Mouse (Mus musculus): Measurements from ENCODE around the gene Ctnnd2. TPM values are rescaled to one million over a fixed set of nuclear protein-coding genes. Genes with fewer than 3 reads are reported as not detected.

The Ctnnd2 gene
- polyA plus RNA-seq, 1 experiment from 2014 or later = 3.3 TPM

DNA sequence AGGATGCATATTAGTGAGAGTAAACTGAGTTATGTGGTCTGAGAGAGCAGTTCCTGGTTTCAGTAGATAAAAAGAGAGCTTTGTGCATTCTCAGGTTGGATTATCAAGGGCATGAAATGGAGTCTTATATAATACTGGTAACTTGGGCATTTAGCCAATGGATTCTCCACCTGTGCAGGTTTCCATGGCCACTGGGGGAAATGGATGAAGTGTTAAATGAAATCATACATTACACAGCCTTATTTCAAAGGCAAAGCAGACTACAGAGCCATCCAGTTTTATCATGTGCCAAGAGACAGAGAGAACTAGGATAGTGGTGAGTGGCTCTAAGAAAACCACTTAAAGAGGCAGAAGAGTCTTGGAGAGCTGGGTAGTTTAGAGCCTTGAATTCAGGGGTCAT is 18.5 kb downstream of the Ctnnd2 start:
- ATAC-seq (ENCODE audit: insufficient number of reproducible peaks, insufficient read depth, low FRiP score, low TSS enrichment, low read depth) = no peak
- Histone ChIP-seq H3K4me1 (replicated peaks) (no peaks in the 10 kb centered on the region), H3K9ac (replicated peaks) (no peak overlapping the region), H3K9me3 (no peaks in the 10 kb centered on the region), H3K4me2 (no peak overlapping the region), H3K27me3 (no peaks in the 10 kb centered on the region), H3K27ac (no peak overlapping the region), H3K36me3 (no peaks in the 10 kb centered on the region), H3K4me3 (replicated peaks) (no peak overlapping the region)

- ATAC-seq (ENCODE audit: insufficient number of reproducible peaks, insufficient read depth, low FRiP score, low TSS enrichment, low read depth) = no peak
- H3K36me3 ChIP-seq = no peaks in the 10 kb centered on the region
- no peak overlapping the region for H3K4me2 ChIP-seq
- no peak overlapping the region for H3K4me3 ChIP-seq (replicated peaks)
- H3K4me1 ChIP-seq (replicated peaks) = no peaks in the 10 kb centered on the region
- no peak overlapping the region for H3K9ac ChIP-seq (replicated peaks)
- no peaks in the 10 kb centered on the region for H3K27me3 ChIP-seq
- H3K27ac ChIP-seq = no peak overlapping the region
- H3K9me3 ChIP-seq = no peaks in the 10 kb centered on the region
- WGBS = 61% methylated on average over 5 of the region's 5 CpGs
Measured at GRCm38 (mm10) chr15:30191931-30192668, 19.7 kb downstream of the Ctnnd2 start.

DNA sequence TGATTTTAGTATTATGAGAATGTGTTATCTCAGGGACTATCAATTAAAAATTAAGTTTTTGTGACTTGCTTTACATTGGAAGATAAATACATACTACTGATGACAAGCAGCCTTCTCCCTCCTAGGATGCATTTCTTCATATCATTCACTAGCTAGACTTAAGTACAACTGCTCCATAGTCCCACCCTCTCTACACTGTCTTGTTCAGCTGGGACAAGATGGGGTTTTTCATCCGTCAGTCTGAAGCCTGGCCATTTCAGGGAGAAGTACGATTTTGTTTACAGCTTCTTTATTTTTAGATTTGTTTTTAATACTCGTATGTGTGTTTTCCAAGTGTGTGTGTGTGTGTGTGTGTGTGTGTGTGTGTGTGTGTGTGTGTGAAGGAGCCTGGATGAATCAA is 26.0 kb downstream of the Ctnnd2 start:
- Histone ChIP-seq H3K4me1 (replicated peaks) (no peaks in the 10 kb centered on the region), H3K4me2 (no peak overlapping the region), H3K27ac (no peak overlapping the region), H3K36me3 (no peaks in the 10 kb centered on the region), H3K9ac (replicated peaks) (no peak overlapping the region), H3K27me3 (no peaks in the 10 kb centered on the region), H3K4me3 (replicated peaks) (no peak overlapping the region), H3K9me3 (no peaks in the 10 kb centered on the region)
- no peak for ATAC-seq (ENCODE audit: insufficient number of reproducible peaks, insufficient read depth, low FRiP score, low TSS enrichment, low read depth)
- 87% methylated on average over 3 of the region's 3 CpGs for WGBS

- WGBS = 88% methylated on average over 1 of the region's 1 CpGs
- Histone ChIP-seq H3K4me1 (replicated peaks) (no peaks in the 10 kb centered on the region), H3K9me3 (no peaks in the 10 kb centered on the region), H3K27ac (no peak overlapping the region), H3K4me3 (replicated peaks) (no peak overlapping the region), H3K9ac (replicated peaks) (no peak overlapping the region), H3K27me3 (no peaks in the 10 kb centered on the region), H3K4me2 (no peak overlapping the region), H3K36me3 (no peaks in the 10 kb centered on the region)
- no peak for ATAC-seq (ENCODE audit: insufficient number of reproducible peaks, insufficient read depth, low FRiP score, low TSS enrichment, low read depth)
Measured at GRCm38 (mm10) chr15:30199785-30200184, 27.4 kb downstream of the Ctnnd2 start.

DNA sequence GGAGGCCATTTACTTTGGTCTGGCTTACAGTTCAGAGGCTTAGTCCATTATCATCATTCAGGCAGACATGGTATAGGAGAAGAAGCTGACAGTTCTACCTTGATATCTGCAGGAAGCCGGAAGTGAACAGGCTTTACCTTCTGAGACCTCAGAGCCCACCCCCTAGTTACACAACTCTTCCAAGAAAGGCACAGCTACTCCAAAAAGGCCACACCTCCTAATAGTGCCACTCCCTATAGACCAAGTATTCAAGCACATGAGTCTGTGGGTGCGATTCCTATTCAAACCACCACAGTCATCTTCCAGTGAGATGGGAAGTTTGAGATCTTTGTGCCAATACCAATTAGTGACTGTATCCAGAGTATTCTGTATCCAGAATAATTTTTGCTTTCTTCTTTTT is 28.8 kb downstream of the Ctnnd2 start:
- H3K9ac ChIP-seq (replicated peaks) = no peak overlapping the region
- no peak overlapping the region for H3K27ac ChIP-seq
- no peaks in the 10 kb centered on the region for H3K36me3 ChIP-seq
- WGBS = 92% methylated on average over 2 of the region's 2 CpGs
- no peaks in the 10 kb centered on the region for H3K4me1 ChIP-seq (replicated peaks)
- H3K4me3 ChIP-seq (replicated peaks) = no peak overlapping the region
- no peak overlapping the region for H3K4me2 ChIP-seq
- ATAC-seq (ENCODE audit: insufficient number of reproducible peaks, insufficient read depth, low FRiP score, low TSS enrichment, low read depth) = no peak
- no peaks in the 10 kb centered on the region for H3K27me3 ChIP-seq
- H3K9me3 ChIP-seq = no peaks in the 10 kb centered on the region

DNA sequence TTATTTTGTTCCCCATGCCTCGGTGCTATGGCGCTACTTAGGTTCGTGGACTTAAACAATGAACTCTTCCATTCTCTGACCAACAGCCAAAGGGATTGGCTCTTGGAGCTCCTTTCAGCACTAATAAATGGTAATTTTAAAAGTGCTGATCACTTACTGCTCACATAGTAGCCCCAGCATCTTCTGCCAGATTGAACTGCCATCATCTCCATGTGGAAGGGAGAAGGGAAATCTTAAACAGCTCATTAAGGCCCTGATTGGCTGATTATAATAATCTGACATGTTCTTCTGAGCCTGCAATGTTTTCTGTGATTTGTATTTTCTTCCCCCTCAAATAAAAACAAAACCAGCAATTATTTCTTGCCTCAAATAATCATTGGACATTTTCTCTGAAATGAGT is 29.2 kb downstream of the Ctnnd2 start:
- 94% methylated on average over 3 of the region's 3 CpGs for WGBS
- H3K27me3 ChIP-seq = no peaks in the 10 kb centered on the region
- ATAC-seq (ENCODE audit: insufficient number of reproducible peaks, insufficient read depth, low FRiP score, low TSS enrichment, low read depth) = no peak
- no peaks in the 10 kb centered on the region for H3K36me3 ChIP-seq
- H3K27ac ChIP-seq = no peak overlapping the region
- H3K4me3 ChIP-seq (replicated peaks) = no peak overlapping the region
- no peak overlapping the region for H3K9ac ChIP-seq (replicated peaks)
- no peaks in the 10 kb centered on the region for H3K9me3 ChIP-seq
- H3K4me1 ChIP-seq (replicated peaks) = no peaks in the 10 kb centered on the region
- no peak overlapping the region for H3K4me2 ChIP-seq

DNA sequence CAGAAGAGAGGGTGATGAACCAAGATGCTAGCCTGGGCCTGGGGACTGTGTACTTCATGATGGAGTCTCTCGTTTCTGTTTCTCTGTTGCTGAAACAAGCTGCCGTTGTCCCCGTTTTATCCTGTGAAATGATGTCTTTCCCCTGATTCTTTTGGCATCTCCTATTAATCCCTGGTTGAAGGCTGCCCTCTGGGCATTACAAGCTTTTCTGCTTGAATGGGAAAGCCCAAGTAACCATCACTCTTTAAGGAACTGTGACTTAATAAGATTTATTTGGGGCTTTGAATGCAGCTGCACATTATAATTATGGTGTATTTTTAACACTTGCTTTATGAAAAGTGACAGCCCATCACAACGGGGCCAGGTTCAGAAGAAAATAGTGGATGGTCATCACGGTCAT is 40.4 kb downstream of the Ctnnd2 start:
- H3K4me2 ChIP-seq = no peak overlapping the region
- no peak overlapping the region for H3K27ac ChIP-seq
- no peaks in the 10 kb centered on the region for H3K27me3 ChIP-seq
- WGBS = 69% methylated on average over 5 of the region's 5 CpGs
- no peaks in the 10 kb centered on the region for H3K9me3 ChIP-seq
- H3K9ac ChIP-seq (replicated peaks) = no peak overlapping the region
- ATAC-seq (ENCODE audit: insufficient number of reproducible peaks, insufficient read depth, low FRiP score, low TSS enrichment, low read depth) = no peak
- no peaks in the 10 kb centered on the region for H3K36me3 ChIP-seq
- H3K4me3 ChIP-seq (replicated peaks) = no peak overlapping the region
- H3K4me1 ChIP-seq (replicated peaks) = no peaks in the 10 kb centered on the region

GRCm38 (mm10) chr15:30215871-30216270 is 43.5 kb downstream of the Ctnnd2 start:
- no peaks in the 10 kb centered on the region for H3K9me3 ChIP-seq
- WGBS = 82% methylated on average over 4 of the region's 4 CpGs
- H3K9ac ChIP-seq (replicated peaks) = no peak overlapping the region
- no peak for ATAC-seq (ENCODE audit: insufficient number of reproducible peaks, insufficient read depth, low FRiP score, low TSS enrichment, low read depth)
- H3K4me3 ChIP-seq (replicated peaks) = no peak overlapping the region
- no peak overlapping the region for H3K4me2 ChIP-seq
- no peak overlapping the region for H3K27ac ChIP-seq
- no peaks in the 10 kb centered on the region for H3K27me3 ChIP-seq
- no peaks in the 10 kb centered on the region for H3K4me1 ChIP-seq (replicated peaks)
- H3K36me3 ChIP-seq = no peaks in the 10 kb centered on the region

GRCm38 (mm10) chr15:30229112-30229511 is 56.7 kb downstream of the Ctnnd2 start:
- Histone ChIP-seq H3K4me2 (no peak overlapping the region), H3K4me3 (replicated peaks) (no peak overlapping the region), H3K27ac (no peak overlapping the region), H3K9ac (replicated peaks) (no peak overlapping the region), H3K4me1 (replicated peaks) (no peaks in the 10 kb centered on the region), H3K9me3 (no peaks in the 10 kb centered on the region), H3K36me3 (no peaks in the 10 kb centered on the region), H3K27me3 (no peaks in the 10 kb centered on the region)
- ATAC-seq (ENCODE audit: insufficient number of reproducible peaks, insufficient read depth, low FRiP score, low TSS enrichment, low read depth) = no peak
- 89% methylated on average over 4 of the region's 4 CpGs for WGBS

DNA sequence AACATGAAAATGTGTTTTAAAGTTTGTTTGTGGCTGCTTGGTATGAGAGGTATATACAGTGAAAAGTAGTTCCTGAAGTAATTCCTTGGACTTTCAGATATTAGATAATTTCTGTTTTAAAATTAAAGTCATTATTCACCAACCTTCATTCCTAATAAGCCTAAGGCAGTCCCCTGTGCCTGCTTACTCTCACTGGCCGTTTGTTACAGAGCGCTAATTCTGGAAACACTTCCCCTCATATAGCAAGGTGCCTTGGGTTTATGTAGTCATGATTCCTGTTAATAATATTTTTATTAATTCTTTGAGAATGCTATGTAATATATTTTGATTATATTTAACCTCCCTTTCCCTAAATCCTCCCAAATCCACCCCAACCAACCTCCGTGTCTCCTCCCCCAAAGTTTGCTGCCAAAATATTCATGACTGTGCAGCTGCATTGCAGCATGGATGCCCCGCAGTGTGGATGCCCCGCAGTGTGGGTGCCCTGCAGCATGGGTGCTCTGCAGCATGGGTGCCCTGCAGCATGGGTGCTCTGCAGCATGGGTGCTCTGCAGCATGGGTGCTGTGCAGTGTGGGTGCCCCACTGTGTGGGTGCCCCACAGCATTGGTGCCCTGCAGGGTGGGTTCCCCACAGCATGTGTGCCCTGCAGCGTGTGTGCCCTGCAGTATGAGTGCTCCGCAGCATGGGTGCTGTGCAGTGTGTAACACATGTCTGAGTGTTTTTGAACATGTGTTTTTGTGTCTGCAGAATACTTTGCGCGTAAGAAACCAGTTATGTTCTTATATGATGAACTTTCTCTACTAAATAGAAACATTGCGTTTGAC is 63.0 kb downstream of the Ctnnd2 start:
- no peak for ATAC-seq (ENCODE audit: insufficient number of reproducible peaks, insufficient read depth, low FRiP score, low TSS enrichment, low read depth)
- no peak overlapping the region for H3K27ac ChIP-seq
- no peaks in the 10 kb centered on the region for H3K9me3 ChIP-seq
- H3K4me3 ChIP-seq (replicated peaks) = no peak overlapping the region
- H3K4me2 ChIP-seq = no peak overlapping the region
- 88% methylated on average over 10 of the region's 10 CpGs for WGBS
- H3K27me3 ChIP-seq = no peaks in the 10 kb centered on the region
- H3K9ac ChIP-seq (replicated peaks) = no peak overlapping the region
- H3K4me1 ChIP-seq (replicated peaks) = no peaks in the 10 kb centered on the region
- no peaks in the 10 kb centered on the region for H3K36me3 ChIP-seq

- Histone ChIP-seq H3K4me1 (replicated peaks) (no peaks in the 10 kb centered on the region), H3K27ac (no peak overlapping the region), H3K9ac (replicated peaks) (no peak overlapping the region), H3K36me3 (no peaks in the 10 kb centered on the region), H3K4me2 (no peak overlapping the region), H3K4me3 (replicated peaks) (no peak overlapping the region), H3K9me3 (no peaks in the 10 kb centered on the region), H3K27me3 (no peaks in the 10 kb centered on the region)
- WGBS = 83% methylated on average over 2 of the region's 2 CpGs
- ATAC-seq (ENCODE audit: insufficient number of reproducible peaks, insufficient read depth, low FRiP score, low TSS enrichment, low read depth) = no peak
Measured at GRCm38 (mm10) chr15:30240881-30241280, 68.5 kb downstream of the Ctnnd2 start.
